Mouse (Mus musculus) kidney, adult 2 months (tissue): ENCODE results near the gene Cog1.

Experiments used
- CTCF ChIP-seq: fragments of 200-500 bp; conservative IDR thresholded peaks from 2 replicates; pipeline ENCODE4 v1.5.1; 2011; ENCODE audit warnings: low read depth, mild to moderate bottlenecking, control low read depth, low read length, moderate library complexity, mixed read lengths; ENCODE audit not compliant: insufficient read depth, insufficient read length
- POLR2A ChIP-seq: fragments of 200-500 bp; IDR thresholded peaks from one replicate; pipeline ENCODE4 v1.6.1; 2011; ENCODE audit warnings: low read depth, low read length, control low read depth

- TF ChIP-seq POLR2A (no peak), CTCF (no peak)
Measured at GRCm38 (mm10) chr11:113709272-113709671, 60.3 kb downstream of the Cog1 start.
